Comparison of ENCODE assay signal across 17 mouse cellular contexts in genomic region chr4:94711426-94711825, GRCm38 (mm10). TPM values are rescaled to one million over a fixed set of nuclear protein-coding genes. Genes with fewer than 3 reads are reported as not detected.
A peak's percentile ranks its signal among the peaks of the same experiment; 100 is the strongest.
DNase-seq lines count a peak whose midpoint lies in the region; ATAC-seq and TF ChIP-seq lines count a peak whose summit lies in the region.
"Had no signal": no experiment of that assay in that cellular context is flagged by ENCODE, and none has a peak within 500 bp of the region (broad histone marks: within the 10 kb centered on the region; RNA-seq: fewer than 3 reads in every experiment).

No protein-coding gene starts in this region.

- no peaks in the 10 kb centered on the region for H3K79me2 ChIP-seq in heart, adult 2 months (replicated peaks; ENCODE audit: control insufficient read depth, insufficient read depth, low read length)

- DNase-seq in heart, adult 2 months: no peak
- no peak for DNase-seq in heart, adult 18-20 months
- DNase-seq in kidney, postnatal 36 days: peak; percentile 15 to 47
- no peak for DNase-seq in right cerebral cortex, adult 2 months (ENCODE audit: low spot score in 2 of 2)
- DNase-seq in lung, postnatal 4 days: no peak
- DNase-seq: adrenal gland, postnatal 10 days; cerebellum, adult 18-20 months; cerebellum, adult 9-11 months; gastrocnemius, postnatal 14 days; heart, postnatal 36 days had no signal

- TF ChIP-seq CTCF in heart, adult 2 months (IDR thresholded peaks at IDR 0.05): no peak

- peaks cover 6% of the 10 kb centered on the region for H3K4me1 ChIP-seq in heart, adult 2 months (ENCODE audit: control insufficient read depth, insufficient read depth, low read length)
- H3K4me1 ChIP-seq in brown adipose tissue, adult 24 weeks (ENCODE audit: control insufficient read depth, insufficient read depth, insufficient read length, low read length): peaks cover 6% of the 10 kb centered on the region
- H3K4me1 ChIP-seq in kidney, embryonic 16.5 days (ENCODE audit: insufficient read depth, low read length): no peaks in the 10 kb centered on the region
- H3K4me1 ChIP-seq: forebrain, embryonic 12.5 days; hindbrain, embryonic 15.5 days had no signal

- H3K27ac ChIP-seq in heart, adult 2 months: peak overlapping the region; percentile 26; the same call in 1 of the 2 replicates
- peak overlapping the region; percentile 72 for H3K27ac ChIP-seq in brown adipose tissue, adult 24 weeks (replicated peaks; ENCODE audit: low read depth, low read length)
- H3K27ac ChIP-seq in kidney, embryonic 16.5 days (ENCODE audit: low read length): no peak overlapping the region
- H3K27ac ChIP-seq: embryonic facial prominence, embryonic 13.5 days; forebrain, embryonic 12.5 days; heart, embryonic 13.5 days; hindbrain, embryonic 15.5 days had no signal

- no peak for TF ChIP-seq EP300 in heart, adult 2 months (IDR thresholded peaks at IDR 0.05; ENCODE audit: insufficient read depth, low read depth, low read length)

- no peaks in the 10 kb centered on the region for H3K9me3 ChIP-seq in kidney, embryonic 16.5 days (ENCODE audit: low read length)
- H3K9me3 ChIP-seq: embryonic facial prominence, embryonic 13.5 days; forebrain, embryonic 12.5 days; heart, embryonic 13.5 days; hindbrain, embryonic 15.5 days had no signal

- WGBS in heart, adult 2 months: 35% methylated on average over 4 of the region's 4 CpGs
- 42% methylated on average over 4 of the region's 4 CpGs for WGBS in kidney, embryonic 16.5 days

- no peak overlapping the region for H3K9ac ChIP-seq in heart, adult 2 months (ENCODE audit: low read depth, low read length)
- no peak overlapping the region for H3K9ac ChIP-seq in kidney, embryonic 16.5 days (replicated peaks; ENCODE audit: low read length)
- H3K9ac ChIP-seq: embryonic facial prominence, embryonic 13.5 days; forebrain, embryonic 12.5 days; heart, embryonic 13.5 days; hindbrain, embryonic 15.5 days had no signal

- peaks cover 4% of the 10 kb centered on the region for H3K36me3 ChIP-seq in heart, adult 2 months (ENCODE audit: control insufficient read depth, insufficient read depth, low read length)
- no peaks in the 10 kb centered on the region for H3K36me3 ChIP-seq in kidney, embryonic 16.5 days (ENCODE audit: insufficient read depth, low read length)
- H3K36me3 ChIP-seq: embryonic facial prominence, embryonic 13.5 days; forebrain, embryonic 12.5 days; heart, embryonic 13.5 days; hindbrain, embryonic 15.5 days had no signal

- H3K27me3 ChIP-seq in heart, adult 2 months (ENCODE audit: control insufficient read depth, insufficient read depth, low read length): no peaks in the 10 kb centered on the region
- no peaks in the 10 kb centered on the region for H3K27me3 ChIP-seq in kidney, embryonic 16.5 days (ENCODE audit: insufficient read depth, low read length)
- H3K27me3 ChIP-seq: embryonic facial prominence, embryonic 13.5 days; forebrain, embryonic 12.5 days; heart, embryonic 13.5 days; hindbrain, embryonic 15.5 days had no signal

- peak; percentile 35; the same call in 1 of the 2 replicates for ATAC-seq in kidney, embryonic 16.5 days (ENCODE audit: low FRiP score, low TSS enrichment)
- ATAC-seq: forebrain, embryonic 16.5 days had no signal

- no peak overlapping the region for H3K4me3 ChIP-seq in heart, adult 2 months
- no peak overlapping the region for H3K4me3 ChIP-seq in brown adipose tissue, adult 24 weeks (ENCODE audit: insufficient read depth, low read depth, low read length)
- H3K4me3 ChIP-seq in kidney, embryonic 16.5 days (ENCODE audit: low read length): no peak overlapping the region
- H3K4me3 ChIP-seq: embryonic facial prominence, embryonic 13.5 days; forebrain, embryonic 12.5 days; heart, embryonic 13.5 days; hindbrain, embryonic 15.5 days had no signal

- TF ChIP-seq POLR2A in heart, adult 2 months (IDR thresholded peaks at IDR 0.05; ENCODE audit: insufficient read depth, low read depth, low read length): no peak

- intact Hi-C loops in heart, adult 2 months (cut with DNase I): no loop called here

- H3K4me2 ChIP-seq in kidney, embryonic 16.5 days (replicated peaks; ENCODE audit: low read depth, low read length): no peak overlapping the region
- H3K4me2 ChIP-seq: embryonic facial prominence, embryonic 13.5 days; forebrain, embryonic 12.5 days; heart, embryonic 13.5 days; hindbrain, embryonic 15.5 days had no signal

RNA-seq across cellular contexts. Expression of gene Tek, which starts 27.7 kb away (rescaled TPM):
- 10 to 100 TPM; 37.0 to 40.3 TPM for total RNA-seq in heart, adult 2 months (2021)
- 16.8 and 33.1 TPM in 2 replicates for polyA plus RNA-seq in heart, adult 2 months (2012; rRNA removed)
- 10 to 100 TPM; 32.2 to 34.7 TPM for total RNA-seq in heart, adult 18-20 months (2021)
- 8.7 and 13.7 TPM in 2 replicates for polyA plus RNA-seq in brown adipose tissue, adult 24 weeks (2012; ENCODE audit: insufficient read depth, insufficient read length, missing spikeins)
- polyA plus RNA-seq in kidney, embryonic 16.5 days (2015; fragmentation: Nextera tagmentation; extraction: Ambion mirVana): 41.3 and 44.3 TPM in 2 replicates

Comparison
In these comparisons a context has a peak if more than half of its experiments do, and no peak if none do; other contexts are left out.
1. DNase-seq: peak in kidney, postnatal 36 days (2 of 2); none in heart, adult 2 months (0 of 2), heart, adult 18-20 months (0 of 2), right cerebral cortex, adult 2 months (0 of 2) and lung, postnatal 4 days (0 of 2).